Mouse (Mus musculus) neural tube, embryonic 11.5 days (tissue): ENCODE results near the gene Sema3b. TPM values are rescaled to one million over a fixed set of nuclear protein-coding genes. Genes with fewer than 3 reads are reported as not detected.
A peak's percentile ranks its signal among the peaks of the same experiment; 100 is the strongest.
"Not testable (repeated sequence)": the region's sequence is repeated elsewhere in the genome, so short reads cannot be mapped to it uniquely, and the experiment has no call there.

Source experiments
- ATAC-seq: fragments of 200-750 bp; cut with Nextera tagmentation; 2 replicates; pipeline ENCODE4 v1.8.0; 2017; ENCODE audit warnings: moderate number of reproducible peaks, mild to moderate bottlenecking, moderate TSS enrichment, moderate library complexity; ENCODE audit not compliant: insufficient read depth, low FRiP score, low TSS enrichment
- DNase-seq: peaks from one replicate; pipeline ENCODE4 v3.0.0-alpha.2; 2015; ENCODE audit warnings: low spot score
- H3K27ac ChIP-seq: fragments of 300-500 bp; sonication (generic); 2 replicates; pipeline ENCODE4 v1.5.1; 2014; ENCODE audit warnings: low read depth, mild to moderate bottlenecking, low read length
- H3K27me3 ChIP-seq: fragments of 300-500 bp; sonication (generic); 2 replicates; pipeline ENCODE4 v1.6.1; 2014; ENCODE audit warnings: mild to moderate bottlenecking, low read length, mixed read lengths; ENCODE audit not compliant: control insufficient read depth, insufficient read depth
- H3K36me3 ChIP-seq: fragments of 300-500 bp; sonication (generic); 2 replicates; pipeline ENCODE4 v1.6.1; 2014; ENCODE audit warnings: mild to moderate bottlenecking, low read length, moderate library complexity, mixed read lengths; ENCODE audit not compliant: control insufficient read depth, insufficient read depth
- H3K4me1 ChIP-seq: fragments of 300-500 bp; sonication (generic); 2 replicates; pipeline ENCODE4 v1.6.1; 2014; ENCODE audit warnings: low read length, mixed read lengths; ENCODE audit not compliant: control insufficient read depth, insufficient read depth
- H3K4me2 ChIP-seq: fragments of 300-500 bp; sonication (generic); 2 replicates; pipeline ENCODE4 v1.6.1; 2014; ENCODE audit warnings: low read depth, mild to moderate bottlenecking, moderate library complexity
- H3K4me3 ChIP-seq: fragments of 300-500 bp; sonication (generic); 2 replicates; pipeline ENCODE4 v1.5.1; 2014; ENCODE audit warnings: low read depth, low read length
- H3K9ac ChIP-seq: fragments of 300-500 bp; sonication (generic); 2 replicates; pipeline ENCODE4 v1.6.1; 2014; ENCODE audit warnings: mild to moderate bottlenecking, low read length
- H3K9me3 ChIP-seq: fragments of 300-500 bp; sonication (generic); 2 replicates; pipeline ENCODE4 v1.6.1; 2016; ENCODE audit warnings: low read length; ENCODE audit not compliant: control insufficient read depth
- WGBS: fragments of 180-500 bp; shearing (Covaris S2); extraction: QIAGEN DNeasy Blood & Tissue Kit; methylation state at CpG from one replicate; pipeline ENCODE4 v1.1.7; 2014; 5-methylcytosine and 5-hydroxymethylcytosine counted together
- polyA plus RNA-seq: library from polyadenylated mRNA; unstranded; fragments of >200 nt; fragmentation: Nextera tagmentation; extraction: Ambion mirVana; gene quantifications from 2 replicates; pipeline ENCODE4 v1.2.1, GENCODE M21; 2014

The Sema3b gene
- polyA plus RNA-seq, 1 experiment from 2014 or later: 2.6 TPM

DNA sequence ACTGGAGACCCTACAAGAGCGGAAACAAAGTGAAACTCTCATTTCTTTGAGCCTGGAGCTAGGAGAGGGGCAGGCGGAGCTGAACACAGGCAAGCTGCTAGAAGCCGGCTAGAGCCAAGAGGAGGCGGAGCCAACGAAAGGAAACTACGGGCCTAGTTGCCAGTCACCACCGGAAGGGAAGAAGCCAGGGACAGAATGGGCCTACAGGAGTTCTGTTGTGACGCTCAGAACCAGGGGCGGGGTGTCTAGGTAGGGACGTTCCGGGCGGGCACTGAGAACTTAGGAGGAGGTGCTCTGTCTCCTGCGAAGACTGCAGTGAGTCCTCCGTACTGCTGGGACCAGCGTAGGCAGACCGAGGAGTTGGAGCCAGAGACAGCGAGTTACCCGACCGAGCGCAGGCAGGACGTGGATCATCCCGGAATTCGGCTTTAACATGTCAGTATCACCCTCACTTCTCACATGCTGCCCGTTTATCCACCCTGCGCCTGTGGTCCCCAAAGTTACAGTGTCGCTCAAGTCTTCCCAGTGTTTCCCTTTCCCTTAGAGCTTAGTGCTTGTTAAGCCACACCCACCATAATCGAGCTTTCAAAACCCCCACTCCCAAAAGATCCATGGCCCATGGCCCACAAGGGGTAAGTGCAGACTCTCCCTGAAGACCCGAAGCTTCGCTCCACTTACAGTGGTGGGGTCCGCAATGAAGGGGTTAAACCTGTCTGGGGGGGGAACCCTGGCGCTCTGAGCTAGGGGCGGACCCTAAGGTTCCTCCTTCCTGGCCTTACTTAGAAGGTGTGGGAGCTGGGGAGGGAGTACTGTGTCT, 28.3 kb downstream of the Sema3b start, which contains the start of gene Hyal3:
Gene Hyal3, plus strand, starts transcription at position 318 of the 817 bp plus-strand sequence.
- H3K4me3 ChIP-seq: peak within 1 kb of the TSS; percentile 44
- H3K27ac ChIP-seq: peak within 1 kb of the TSS; percentile 45; the same call in 1 of the 2 replicates
- peaks cover 13% of the 10 kb centered on the region; the same call in 1 of the 2 replicates for H3K4me1 ChIP-seq
- DNase-seq: peak; percentile 79
- peak; percentile 48 for ATAC-seq
- H3K4me2 ChIP-seq: peak within 1 kb of the TSS; percentile 52
- H3K36me3 ChIP-seq: no peaks in the 10 kb centered on the region
- WGBS: 1% methylated on average over 32 of the region's 32 CpGs
- no peaks in the 10 kb centered on the region for H3K27me3 ChIP-seq
- H3K9ac ChIP-seq: peak within 1 kb of the TSS; percentile 65
- H3K9me3 ChIP-seq: no peaks in the 10 kb centered on the region

DNA sequence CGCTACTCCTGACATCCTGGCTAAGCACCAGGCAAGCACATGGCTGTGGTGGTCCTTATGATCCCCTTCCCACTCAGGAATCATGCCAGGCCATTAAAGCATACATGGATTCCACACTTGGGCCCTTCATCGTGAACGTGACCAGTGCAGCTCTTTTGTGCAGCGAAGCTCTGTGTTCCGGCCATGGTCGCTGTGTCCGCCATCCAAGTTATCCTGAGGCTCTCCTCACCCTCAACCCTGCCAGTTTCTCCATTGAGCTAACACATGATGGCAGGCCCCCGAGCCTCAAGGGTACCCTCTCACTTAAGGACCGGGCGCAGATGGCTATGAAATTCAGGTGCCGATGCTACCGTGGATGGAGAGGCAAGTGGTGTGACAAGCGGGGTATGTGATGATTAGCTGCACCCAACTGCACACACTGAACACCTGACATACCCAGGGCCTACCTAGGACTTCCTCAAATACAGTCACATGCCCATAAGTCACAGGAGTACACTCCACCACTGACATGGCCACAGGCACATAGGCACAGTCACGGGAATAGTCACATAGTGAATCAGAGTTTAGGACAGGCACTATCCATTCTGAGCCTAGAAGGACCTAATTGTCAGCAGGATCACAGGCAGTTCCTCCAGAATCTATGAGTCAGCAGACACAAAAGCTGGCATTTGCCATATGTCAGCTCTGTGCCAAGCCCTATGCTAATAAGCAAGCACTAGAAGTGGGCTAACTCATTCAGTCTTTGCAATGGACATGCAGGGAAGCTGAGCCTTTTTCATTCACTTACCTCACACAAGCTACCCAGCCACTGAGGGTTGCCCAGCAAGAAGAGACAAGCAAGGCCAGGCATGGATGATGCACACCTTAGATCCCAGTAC, 29.8 kb downstream of the Sema3b start:
- peaks cover 13% of the 10 kb centered on the region; the same call in 1 of the 2 replicates for H3K4me1 ChIP-seq
- no peak for ATAC-seq
- H3K9ac ChIP-seq: no peak overlapping the region
- H3K4me3 ChIP-seq: no peak overlapping the region
- 95% methylated on average over 14 of the region's 14 CpGs for WGBS
- H3K9me3 ChIP-seq: no peaks in the 10 kb centered on the region
- H3K4me2 ChIP-seq: no peak overlapping the region
- DNase-seq: no peak
- H3K27me3 ChIP-seq: no peaks in the 10 kb centered on the region
- no peak overlapping the region for H3K27ac ChIP-seq
- no peaks in the 10 kb centered on the region for H3K36me3 ChIP-seq

DNA sequence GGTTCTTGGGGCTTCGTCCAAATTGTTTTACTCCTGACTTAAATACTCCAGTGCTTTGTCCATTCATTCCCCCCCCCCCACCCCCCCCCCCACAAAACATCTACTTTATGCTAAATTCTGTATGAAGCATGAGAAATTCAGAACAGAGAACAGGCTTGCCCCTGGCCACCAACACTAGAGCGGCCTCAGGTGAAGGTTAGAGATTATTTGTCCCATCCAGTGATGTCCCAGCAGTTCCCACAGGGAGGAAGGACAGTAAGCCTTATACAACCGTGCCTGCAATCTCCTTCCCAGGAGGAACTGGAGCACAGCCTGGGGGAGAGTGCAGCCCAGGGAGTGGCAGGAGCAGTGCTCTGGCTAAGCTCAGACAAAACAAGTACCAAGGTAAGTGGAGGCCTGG, 30.4 kb downstream of the Sema3b start, which contains the start of gene Naa80:
Gene Naa80, plus strand, starts transcription at position 301 of the 400 bp plus-strand sequence.
- no peaks in the 10 kb centered on the region for H3K9me3 ChIP-seq
- no peak for ATAC-seq

DNA sequence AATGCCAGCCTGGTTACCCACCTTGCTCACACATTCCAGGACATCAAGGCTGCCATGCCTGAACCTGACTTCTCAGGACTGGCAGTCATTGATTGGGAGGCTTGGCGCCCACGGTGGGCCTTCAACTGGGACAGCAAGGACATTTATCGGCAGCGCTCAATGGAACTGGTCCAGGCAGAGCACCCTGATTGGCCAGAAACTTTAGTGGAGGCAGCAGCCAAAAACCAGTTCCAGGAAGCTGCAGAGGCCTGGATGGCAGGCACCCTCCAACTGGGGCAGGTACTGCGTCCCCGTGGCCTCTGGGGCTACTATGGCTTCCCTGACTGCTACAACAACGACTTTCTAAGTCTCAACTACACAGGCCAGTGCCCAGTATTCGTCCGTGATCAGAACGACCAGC, 31.2 kb downstream of the Sema3b start:
- Histone ChIP-seq H3K27me3 (no peaks in the 10 kb centered on the region), H3K4me1 (peaks cover 13% of the 10 kb centered on the region; the same call in 1 of the 2 replicates), H3K36me3 (peaks cover 2% of the 10 kb centered on the region; the same call in 1 of the 2 replicates), H3K4me2 (no peak overlapping the region), H3K9me3 (no peaks in the 10 kb centered on the region), H3K9ac (no peak overlapping the region), H3K27ac (no peak overlapping the region), H3K4me3 (no peak overlapping the region)
- DNase-seq (no peak), ATAC-seq (no peak)
- 91% methylated on average over 10 of the region's 10 CpGs for WGBS

More for the DNA sequence above, 30.4 kb downstream of the Sema3b start, which contains the start of gene Naa80:
- WGBS: 76% methylated on average over 3 of the region's 3 CpGs
- DNase-seq: no peak
- H3K4me2 ChIP-seq: no peak within 1 kb of the TSS
- H3K27ac ChIP-seq: no peak within 1 kb of the TSS
- H3K9ac ChIP-seq: no peak within 1 kb of the TSS
- H3K27me3 ChIP-seq: no peaks in the 10 kb centered on the region
- H3K4me1 ChIP-seq: peaks cover 13% of the 10 kb centered on the region; the same call in 1 of the 2 replicates
- H3K36me3 ChIP-seq: no peaks in the 10 kb centered on the region
- no peak within 1 kb of the TSS for H3K4me3 ChIP-seq

GRCm38 (mm10) chr9:107576357-107577107, 32.5 kb downstream of the Sema3b start, which contains the start of gene Hyal1:
Gene Hyal1, plus strand, starts transcription at chr9:107576927.
- Histone ChIP-seq H3K36me3 (peaks cover 10% of the 10 kb centered on the region), H3K4me1 (peaks cover 15% of the 10 kb centered on the region), H3K9ac (peak within 1 kb of the TSS; percentile 43), H3K4me3 (peak within 1 kb of the TSS; percentile 21; the same call in 1 of the 2 replicates), H3K9me3 (no peaks in the 10 kb centered on the region), H3K4me2 (peak within 1 kb of the TSS; percentile 51), H3K27me3 (no peaks in the 10 kb centered on the region), H3K27ac (no peak within 1 kb of the TSS)
- peak; percentile 81 for DNase-seq
- peak; percentile 71; the same call in 1 of the 2 replicates for ATAC-seq
- WGBS: 29% methylated on average over 16 of the region's 16 CpGs

DNA sequence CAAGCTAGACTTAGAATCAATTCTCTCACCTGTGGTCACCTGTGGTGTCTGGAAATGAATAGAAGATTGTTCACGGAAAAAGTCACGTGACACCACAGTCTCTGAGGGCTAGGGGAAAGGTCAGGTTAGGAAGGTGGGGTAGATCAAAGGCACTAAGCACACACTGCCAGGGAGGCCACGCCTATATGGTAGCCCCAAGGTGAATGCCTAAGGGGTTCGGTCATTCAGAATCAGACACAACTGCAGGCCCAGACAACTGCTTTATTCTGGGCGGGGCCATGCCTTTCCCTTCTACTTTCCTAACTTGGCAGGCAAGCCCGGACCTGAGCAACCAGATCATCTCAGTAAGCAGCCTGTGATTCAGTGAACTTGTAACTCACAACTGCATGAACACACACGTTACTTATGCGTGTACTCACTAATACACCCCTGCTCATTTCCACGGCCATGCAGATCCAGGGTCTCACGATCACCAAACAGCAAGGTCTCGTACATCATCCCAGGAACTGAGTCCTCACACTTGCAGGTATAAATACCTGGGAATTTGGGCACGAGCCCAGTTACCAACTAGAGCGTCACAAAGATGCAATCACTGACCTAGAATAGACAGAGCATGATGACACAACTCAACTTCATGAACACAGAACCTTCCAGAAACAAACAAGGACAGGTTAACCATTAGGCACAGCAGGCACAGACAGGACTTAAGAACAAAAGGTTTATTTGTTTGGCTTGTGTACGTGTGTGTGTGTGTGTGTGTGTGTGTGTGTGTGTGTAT, 33.3 kb downstream of the Sema3b start:
- DNase-seq (no peak), ATAC-seq (no peak)
- Histone ChIP-seq H3K27me3 (no peaks in the 10 kb centered on the region), H3K36me3 (peaks cover 15% of the 10 kb centered on the region), H3K9me3 (no peaks in the 10 kb centered on the region), H3K27ac (no peak overlapping the region), H3K4me2 (no peak overlapping the region), H3K9ac (no peak overlapping the region), H3K4me1 (peaks cover 18% of the 10 kb centered on the region), H3K4me3 (no peak overlapping the region)
- 86% methylated on average over 14 of the region's 14 CpGs for WGBS

DNA sequence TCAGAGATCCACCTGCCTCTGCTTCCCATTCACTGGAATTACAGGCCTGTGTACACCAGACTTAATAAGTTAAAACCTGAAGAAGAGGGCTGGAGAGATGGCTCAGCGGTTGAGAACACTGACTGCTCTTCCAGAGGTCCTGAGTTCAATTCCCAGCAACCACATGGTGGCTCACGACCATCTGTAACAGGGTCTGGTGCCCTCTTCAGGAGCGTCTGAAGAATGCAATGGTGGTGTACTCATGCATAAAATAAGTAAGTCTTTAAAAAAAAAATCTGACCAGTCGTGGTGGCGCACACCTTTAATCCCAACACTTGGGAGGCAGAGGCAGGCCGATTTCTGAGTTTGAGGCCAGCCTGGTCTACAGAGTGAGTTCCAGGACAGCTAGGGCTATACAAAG, 35.3 kb downstream of the Sema3b start:
- DNase-seq, ATAC-seq, H3K27me3 ChIP-seq, H3K4me2 ChIP-seq, H3K9me3 ChIP-seq, H3K9ac ChIP-seq, H3K27ac ChIP-seq, H3K4me3 ChIP-seq: not testable (repeated sequence)
- H3K4me1 ChIP-seq: peaks cover 21% of the 10 kb centered on the region
- 84% methylated on average over 6 of the region's 6 CpGs for WGBS
- peaks cover 16% of the 10 kb centered on the region for H3K36me3 ChIP-seq
